In the genomic region with DNA sequence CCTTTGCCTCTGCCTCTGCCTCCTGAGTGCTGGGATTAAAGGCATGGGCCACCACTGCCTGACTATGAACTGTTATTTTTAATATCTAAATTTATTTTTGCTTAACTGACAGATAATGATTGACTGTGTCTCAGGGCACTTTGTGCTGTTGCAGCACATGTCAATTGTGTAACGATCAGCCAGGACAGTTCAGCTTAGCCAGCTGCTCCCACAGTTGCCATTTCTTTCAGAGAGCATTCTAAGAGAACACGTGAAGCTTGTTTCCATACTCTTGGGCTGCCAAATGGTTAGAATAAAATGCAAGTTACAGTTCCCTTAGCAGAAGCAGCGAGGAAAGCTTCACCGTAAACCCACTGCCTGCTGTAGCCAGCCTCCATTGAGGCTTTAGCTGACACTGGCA, we compare ENCODE assay signal across 17 mouse cellular contexts.
DNase-seq lines count a peak whose midpoint lies in the region; TF ChIP-seq lines count a peak whose summit lies in the region.
"Had no signal": no experiment of that assay in that cellular context is flagged by ENCODE, and none has a peak within 500 bp of the region (broad histone marks: within the 10 kb centered on the region; RNA-seq: fewer than 3 reads in every experiment).

No protein-coding gene starts in this region.

- peak; percentile 12 for DNase-seq in adrenal gland, postnatal 10 days
- no peak for DNase-seq in adrenal gland, postnatal 14 days
- peak; percentile 13 for DNase-seq in kidney, adult 9 months
- no peak for DNase-seq in kidney, adult 8-10 months
- DNase-seq in adipocyte (ENCODE audit: low spot score), result peak; percentile 67
- DNase-seq in gastrocnemius, adult 2 months, result no peak
- DNase-seq: adrenal gland, postnatal 36 days; cerebellum, adult 11-12 months; cerebellum, adult 2 months; cerebellum, adult 9-10 months; cerebellum, postnatal 10 days; cerebellum, postnatal 25 days; forebrain, postnatal 0 days had no signal

- intact Hi-C loops in gastrocnemius, adult 2 months (cut with DNase I), result no loop called here

- H3K4me3 ChIP-seq in gastrocnemius, adult 2 months, result no peak overlapping the region
- H3K4me3 ChIP-seq: embryonic facial prominence, embryonic 10.5 days; embryonic facial prominence, embryonic 12.5 days; forebrain, embryonic 13.5 days; forebrain, embryonic 15.5 days had no signal

- no peak for TF ChIP-seq CTCF in gastrocnemius, adult 2 months (IDR thresholded peaks at IDR 0.05)

- no peak overlapping the region for H3K27ac ChIP-seq in gastrocnemius, adult 2 months
- H3K27ac ChIP-seq: embryonic facial prominence, embryonic 10.5 days; embryonic facial prominence, embryonic 12.5 days; forebrain, embryonic 13.5 days; forebrain, embryonic 15.5 days had no signal

Comparison
In these comparisons a context has a peak if more than half of its experiments do, and no peak if none do; other contexts are left out.
1. DNase-seq: peak in adrenal gland, postnatal 10 days (single experiment), kidney, adult 9 months (single experiment) and adipocyte (single experiment); none in adrenal gland, postnatal 14 days (single experiment), kidney, adult 8-10 months (0 of 2) and gastrocnemius, adult 2 months (single experiment).